Mouse (Mus musculus): ENCODE data around the gene Arid1b.

- TF ChIP-seq CTCF (IDR thresholded peaks at IDR 0.05) (no peak), EP300 (IDR thresholded peaks at IDR 0.05) (no peak)
These were observed 268.7 kb downstream of the Arid1b start for GRCm38 (mm10) chr17:5262788-5263187.

Data from lung, postnatal 0 days (tissue).